Mouse (Mus musculus) forebrain, embryonic 16.5 days (tissue): Measurements from ENCODE around the gene Dlat. TPM values are rescaled to one million over a fixed set of nuclear protein-coding genes. Genes with fewer than 3 reads are reported as not detected.
A peak's percentile ranks its signal among the peaks of the same experiment; 100 is the strongest.

Experiments used
- ATAC-seq: fragments of 200-750 bp; cut with Nextera tagmentation; 2 replicates; pipeline ENCODE4 v1.8.0; 2017; ENCODE audit warnings: mild to moderate bottlenecking, moderate library complexity
- H3K27ac ChIP-seq: fragments of 300-500 bp; sonication (generic); 2 replicates; pipeline ENCODE4 v1.5.1; 2014; ENCODE audit warnings: low read length, control low read depth
- H3K27me3 ChIP-seq: fragments of 300-500 bp; sonication (generic); replicated peaks from 2 replicates; pipeline ENCODE4 v1.6.1; 2014; ENCODE audit warnings: low read length; ENCODE audit not compliant: control insufficient read depth, insufficient read depth
- H3K36me3 ChIP-seq: fragments of 300-500 bp; sonication (generic); 2 replicates; pipeline ENCODE4 v1.6.1; 2014; ENCODE audit not compliant: control insufficient read depth, insufficient read depth
- H3K4me1 ChIP-seq: fragments of 300-500 bp; sonication (generic); replicated peaks from 2 replicates; pipeline ENCODE4 v1.6.1; 2014; ENCODE audit warnings: low read length; ENCODE audit not compliant: control insufficient read depth, insufficient read depth
- H3K4me2 ChIP-seq: fragments of 300-500 bp; sonication (generic); 2 replicates; pipeline ENCODE4 v1.6.1; 2014; ENCODE audit warnings: mild to moderate bottlenecking, low read length, control low read depth
- H3K4me3 ChIP-seq: fragments of 300-500 bp; sonication (generic); replicated peaks from 2 replicates; pipeline ENCODE4 v1.5.1; 2014; ENCODE audit warnings: mild to moderate bottlenecking, low read length, control low read depth
- H3K9ac ChIP-seq: fragments of 300-500 bp; sonication (generic); replicated peaks from 2 replicates; pipeline ENCODE4 v1.6.1; 2014; ENCODE audit warnings: low read depth, low read length, control low read depth
- H3K9me3 ChIP-seq: fragments of 300-500 bp; sonication (generic); 2 replicates; pipeline ENCODE4 v1.6.1; 2016; ENCODE audit warnings: low read length; ENCODE audit not compliant: control insufficient read depth
- WGBS: fragments of 180-500 bp; shearing (Covaris S2); extraction: QIAGEN DNeasy Blood & Tissue Kit; methylation state at CpG from one replicate; pipeline ENCODE4 v1.1.7; 2014; 5-methylcytosine and 5-hydroxymethylcytosine counted together
- polyA plus RNA-seq: library from polyadenylated mRNA; unstranded; fragments of >200 nt; fragmentation: Nextera tagmentation; extraction: Ambion mirVana; gene quantifications from 2 replicates; pipeline ENCODE4 v1.2.1, GENCODE M21; 2015

Dlat gene
- polyA plus RNA-seq, 1 experiment from 2014 or later: 43.4 TPM

DNA sequence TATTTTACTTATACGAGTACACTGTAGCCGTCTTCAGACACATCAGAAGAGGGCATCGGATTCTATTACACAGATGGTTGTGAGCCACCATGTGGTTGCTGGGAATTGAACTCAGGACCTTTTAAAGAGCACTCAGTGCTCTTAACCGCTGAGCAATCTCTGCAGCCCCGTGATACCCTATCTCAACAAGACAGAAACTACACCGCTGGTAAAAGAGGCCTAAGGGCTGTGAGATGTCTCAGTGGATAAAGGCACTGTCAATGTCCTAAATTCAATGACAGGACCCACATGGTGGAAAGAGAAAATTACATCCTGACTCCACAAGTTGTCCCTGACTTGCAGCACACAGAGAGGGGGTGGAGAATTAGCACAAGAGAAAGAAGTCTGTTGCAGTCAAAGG is 6.9 kb upstream of the Dlat start:
- Histone ChIP-seq H3K4me1 (no peaks in the 10 kb centered on the region), H3K36me3 (peaks cover 8% of the 10 kb centered on the region), H3K4me2 (no peak overlapping the region), H3K9me3 (no peaks in the 10 kb centered on the region), H3K9ac (no peak overlapping the region), H3K27ac (no peak overlapping the region), H3K27me3 (no peaks in the 10 kb centered on the region), H3K4me3 (no peak overlapping the region)
- WGBS: 88% methylated on average over 6 of the region's 6 CpGs
- ATAC-seq: no peak

DNA sequence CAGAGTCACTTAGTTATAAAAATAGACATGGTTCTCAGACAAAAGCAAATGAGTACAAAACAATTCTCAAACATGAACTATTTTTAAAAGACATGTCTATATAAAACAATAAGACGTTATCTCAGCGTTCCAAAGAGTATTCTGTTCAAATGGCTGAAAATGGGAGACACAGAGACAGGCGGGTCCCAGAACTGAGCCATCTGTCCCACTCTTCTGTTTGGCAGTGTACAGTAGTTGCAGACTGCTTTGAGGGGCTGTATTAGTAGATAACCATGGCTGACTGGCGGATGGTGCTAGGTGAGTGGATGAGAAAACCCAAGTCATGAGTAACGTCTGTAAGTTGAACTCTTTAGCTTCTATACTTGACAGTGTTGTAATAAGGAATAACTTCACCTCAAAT is 5.2 kb upstream of the Dlat start:
- H3K4me2 ChIP-seq: no peak overlapping the region
- H3K9ac ChIP-seq: no peak overlapping the region
- no peaks in the 10 kb centered on the region for H3K9me3 ChIP-seq
- H3K4me3 ChIP-seq: no peak overlapping the region
- WGBS: 75% methylated on average over 5 of the region's 5 CpGs
- no peak for ATAC-seq
- peaks cover 8% of the 10 kb centered on the region for H3K36me3 ChIP-seq
- H3K4me1 ChIP-seq: peaks cover 8% of the 10 kb centered on the region
- H3K27ac ChIP-seq: no peak overlapping the region
- H3K27me3 ChIP-seq: no peaks in the 10 kb centered on the region

DNA sequence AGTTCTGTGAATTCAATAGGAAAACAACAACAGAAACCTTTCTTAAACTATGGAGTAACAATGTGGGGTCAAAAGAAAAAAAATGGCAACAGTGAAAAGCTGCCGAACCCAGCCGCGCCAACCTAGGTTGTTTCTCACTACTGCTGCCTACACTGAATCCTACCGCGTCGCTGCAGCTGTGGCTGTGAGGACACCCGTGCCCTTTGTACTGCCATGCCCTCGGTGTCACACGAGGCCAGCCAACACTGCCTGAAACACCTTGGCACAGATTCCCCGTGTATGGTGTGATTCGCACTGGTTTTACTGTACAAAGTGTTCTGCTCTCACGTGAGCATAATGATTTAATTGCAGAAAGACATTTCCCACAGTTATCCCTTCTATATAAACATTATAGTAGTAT is 851 bp upstream of the Dlat start:
- WGBS: 11% methylated on average over 12 of the region's 12 CpGs
- Histone ChIP-seq H3K4me3 (peak overlapping the region; percentile 94), H3K36me3 (peaks cover 3% of the 10 kb centered on the region), H3K9ac (peak overlapping the region; percentile 54), H3K27me3 (no peaks in the 10 kb centered on the region), H3K4me1 (peaks cover 17% of the 10 kb centered on the region), H3K27ac (no peak overlapping the region), H3K9me3 (no peaks in the 10 kb centered on the region), H3K4me2 (peak overlapping the region; percentile 87)
- no peak for ATAC-seq

GRCm38 (mm10) chr9:50658941-50659388 is 615 bp downstream of the Dlat start:
- peak overlapping the region; percentile 87 for H3K4me2 ChIP-seq
- H3K27me3 ChIP-seq: no peaks in the 10 kb centered on the region
- peak overlapping the region; percentile 89 for H3K9ac ChIP-seq
- H3K9me3 ChIP-seq: no peaks in the 10 kb centered on the region
- H3K4me3 ChIP-seq: peak overlapping the region; percentile 94
- ATAC-seq: no peak
- peaks cover 3% of the 10 kb centered on the region for H3K36me3 ChIP-seq
- WGBS: 0% methylated on average over 28 of the region's 28 CpGs
- H3K4me1 ChIP-seq: peaks cover 17% of the 10 kb centered on the region
- peak overlapping the region; percentile 83 for H3K27ac ChIP-seq

GRCm38 (mm10) chr9:50658391-50658790 is 1.2 kb downstream of the Dlat start:
- Histone ChIP-seq H3K36me3 (peaks cover 3% of the 10 kb centered on the region), H3K4me2 (peak overlapping the region; percentile 87), H3K27ac (peak overlapping the region; percentile 83; the same call in 1 of the 2 replicates), H3K9ac (peak overlapping the region; percentile 89), H3K27me3 (no peaks in the 10 kb centered on the region), H3K4me3 (peak overlapping the region; percentile 94), H3K4me1 (peaks cover 17% of the 10 kb centered on the region), H3K9me3 (no peaks in the 10 kb centered on the region)
- WGBS: 25% methylated on average over 5 of the region's 5 CpGs
- ATAC-seq: no peak

GRCm38 (mm10) chr9:50650503-50650902 is 9.1 kb downstream of the Dlat start:
- Histone ChIP-seq H3K27me3 (no peaks in the 10 kb centered on the region), H3K9me3 (no peaks in the 10 kb centered on the region), H3K4me2 (no peak overlapping the region), H3K4me1 (no peaks in the 10 kb centered on the region), H3K36me3 (peaks cover 39% of the 10 kb centered on the region), H3K9ac (no peak overlapping the region), H3K4me3 (no peak overlapping the region), H3K27ac (no peak overlapping the region)
- WGBS: 96% methylated on average over 10 of the region's 10 CpGs
- ATAC-seq: no peak

DNA sequence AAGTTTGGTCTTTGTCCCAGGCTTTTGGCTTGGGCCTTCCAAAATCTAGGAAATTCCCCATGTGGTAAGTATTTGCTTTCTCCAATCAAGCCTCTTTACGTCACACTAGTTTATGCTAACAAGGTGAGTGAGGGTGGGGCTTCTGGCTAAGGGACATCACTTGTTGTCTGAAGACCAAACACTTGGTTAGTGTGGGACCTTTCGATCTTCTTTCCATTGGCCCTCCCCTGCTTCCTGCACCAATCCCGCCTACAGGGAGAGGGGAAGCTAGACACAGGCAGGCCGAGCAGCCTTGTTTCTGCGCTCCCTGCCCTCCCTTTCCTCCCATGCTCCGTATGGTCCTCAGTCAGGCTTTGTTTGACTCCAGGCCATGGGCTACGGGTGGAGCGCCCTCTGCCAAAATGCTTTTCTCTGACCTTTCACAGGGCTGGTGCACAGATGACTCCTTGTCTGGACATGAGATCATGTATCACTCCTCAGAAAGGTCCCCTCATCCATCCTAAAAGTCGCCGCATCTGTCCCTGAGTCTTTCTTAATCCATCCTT is 12.7 kb downstream of the Dlat start:
- no peak overlapping the region for H3K4me2 ChIP-seq
- H3K9ac ChIP-seq: no peak overlapping the region
- H3K4me3 ChIP-seq: no peak overlapping the region
- no peaks in the 10 kb centered on the region for H3K4me1 ChIP-seq
- 82% methylated on average over 10 of the region's 10 CpGs for WGBS
- H3K9me3 ChIP-seq: no peaks in the 10 kb centered on the region
- no peaks in the 10 kb centered on the region for H3K27me3 ChIP-seq
- no peak overlapping the region for H3K27ac ChIP-seq
- H3K36me3 ChIP-seq: peaks cover 46% of the 10 kb centered on the region
- ATAC-seq: no peak

DNA sequence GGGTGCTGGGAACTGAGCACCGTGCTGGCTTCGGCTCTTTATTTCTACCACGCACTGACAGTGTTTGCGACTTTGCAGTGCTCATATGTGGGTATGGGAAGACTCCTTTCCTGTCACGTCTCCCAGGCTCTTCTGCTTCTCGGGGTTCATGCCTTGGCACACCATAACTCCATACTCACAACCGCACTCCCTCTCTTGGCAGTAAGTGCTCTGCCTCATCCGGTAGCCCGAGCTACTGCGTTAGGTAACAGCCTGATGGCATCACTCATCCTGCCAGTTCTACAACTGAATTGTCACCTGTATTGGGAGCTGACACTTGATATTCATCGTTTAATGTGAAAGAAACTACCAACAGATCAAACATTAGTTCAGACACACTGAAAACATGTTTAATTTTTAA is 25.3 kb downstream of the Dlat start:
- WGBS: 96% methylated on average over 11 of the region's 11 CpGs
- no peak for ATAC-seq
- no peak overlapping the region for H3K4me3 ChIP-seq
- no peak overlapping the region for H3K9ac ChIP-seq
- no peaks in the 10 kb centered on the region for H3K27me3 ChIP-seq
- H3K4me1 ChIP-seq: no peaks in the 10 kb centered on the region
- H3K4me2 ChIP-seq: no peak overlapping the region
- H3K27ac ChIP-seq: no peak overlapping the region
- peaks cover 28% of the 10 kb centered on the region for H3K36me3 ChIP-seq
- H3K9me3 ChIP-seq: no peaks in the 10 kb centered on the region

- H3K9me3 ChIP-seq: no peaks in the 10 kb centered on the region
- no peaks in the 10 kb centered on the region for H3K27me3 ChIP-seq
- ATAC-seq: no peak
- H3K27ac ChIP-seq: no peak overlapping the region
- peaks cover 28% of the 10 kb centered on the region for H3K36me3 ChIP-seq
- WGBS: 75% methylated on average over 2 of the region's 2 CpGs
- no peaks in the 10 kb centered on the region for H3K4me1 ChIP-seq
- H3K9ac ChIP-seq: no peak overlapping the region
- H3K4me3 ChIP-seq: no peak overlapping the region
- no peak overlapping the region for H3K4me2 ChIP-seq
Observed at GRCm38 (mm10) chr9:50633059-50633458, 26.5 kb downstream of the Dlat start.
